Mouse (Mus musculus): ENCODE data around the gene Fzd10. TPM values are rescaled to one million over a fixed set of nuclear protein-coding genes. Genes with fewer than 3 reads are reported as not detected.

Fzd10 gene
- polyA plus RNA-seq, 1 experiment from 2014 or later: 3.1 TPM

DNA sequence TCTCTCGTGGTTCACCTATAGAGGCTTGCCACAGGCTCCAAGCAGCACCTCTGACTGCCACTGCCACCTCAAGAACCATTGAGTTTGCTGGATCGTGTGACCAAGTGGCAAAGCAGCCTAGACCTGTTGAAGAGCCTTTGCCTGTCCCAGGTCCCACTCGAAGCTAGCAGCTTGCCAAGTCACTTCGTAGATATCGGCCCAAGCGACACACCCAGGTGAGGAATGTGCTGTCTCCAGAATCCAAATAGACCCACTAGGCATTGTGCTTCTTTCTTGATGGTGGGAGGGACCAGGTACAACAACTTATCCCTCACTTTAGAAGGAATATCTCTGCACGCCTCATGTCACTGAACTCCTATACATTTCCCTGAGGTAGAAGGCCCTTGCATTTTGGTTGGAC is 8.4 kb downstream of the Fzd10 start:
- WGBS: 91% methylated on average over 7 of the region's 7 CpGs
- Histone ChIP-seq H3K4me1 (peaks cover 37% of the 10 kb centered on the region), H3K4me3 (no peak overlapping the region), H3K27ac (replicated peaks) (no peak overlapping the region), H3K27me3 (replicated peaks; ENCODE audit: low read depth, poor library complexity, severe bottlenecking) (peaks cover 63% of the 10 kb centered on the region), H3K9me3 (no peaks in the 10 kb centered on the region), H3K36me3 (replicated peaks) (peaks cover 2% of the 10 kb centered on the region; the same call in 1 of the 2 replicates)
- DNase-seq (ENCODE audit: low spot score): no peak

GRCm38 (mm10) chr5:128617621-128618020 is 17.0 kb downstream of the Fzd10 start:
- peak; percentile 80 for DNase-seq (ENCODE audit: low spot score)
- H3K36me3 ChIP-seq (replicated peaks): no peaks in the 10 kb centered on the region
- peaks cover 33% of the 10 kb centered on the region for H3K27me3 ChIP-seq (replicated peaks; ENCODE audit: low read depth, poor library complexity, severe bottlenecking)
- H3K27ac ChIP-seq (replicated peaks): peak overlapping the region; percentile 87
- 8% methylated on average over 9 of the region's 9 CpGs for WGBS
- H3K4me1 ChIP-seq: peaks cover 56% of the 10 kb centered on the region
- peak overlapping the region; percentile 37 for H3K4me3 ChIP-seq
- H3K9me3 ChIP-seq: no peaks in the 10 kb centered on the region

DNA sequence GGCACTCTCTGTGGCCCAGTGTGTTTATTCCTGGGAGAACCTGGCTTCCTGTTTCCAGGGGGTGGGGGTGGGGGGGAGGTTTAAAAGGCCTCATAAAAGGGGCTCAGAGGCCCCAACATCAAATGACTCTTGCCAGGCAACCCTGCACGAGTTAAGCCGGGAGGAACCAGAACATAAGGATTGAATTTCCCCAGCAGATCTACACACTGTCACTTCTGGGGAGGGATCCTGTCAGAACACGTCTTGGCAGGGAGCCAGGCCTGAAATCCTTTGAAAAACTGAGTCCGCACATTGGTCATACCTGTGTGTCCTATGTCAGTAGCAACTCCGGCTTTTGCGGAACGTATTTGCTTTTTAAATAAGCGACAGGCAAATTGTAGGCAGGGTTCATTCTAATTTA is 19.3 kb downstream of the Fzd10 start:
- Histone ChIP-seq H3K27ac (replicated peaks) (peak overlapping the region; percentile 87), H3K4me1 (peaks cover 51% of the 10 kb centered on the region), H3K9me3 (no peaks in the 10 kb centered on the region; the same call in 1 of the 2 replicates), H3K36me3 (replicated peaks) (no peaks in the 10 kb centered on the region), H3K27me3 (replicated peaks; ENCODE audit: low read depth, poor library complexity, severe bottlenecking) (peaks cover 33% of the 10 kb centered on the region), H3K4me3 (peak overlapping the region; percentile 16)
- DNase-seq (ENCODE audit: low spot score): peak; percentile 69
- 28% methylated on average over 8 of the region's 8 CpGs for WGBS

GRCm38 (mm10) chr5:128620408-128620807 is 19.8 kb downstream of the Fzd10 start:
- peak; percentile 46 for DNase-seq (ENCODE audit: low spot score)
- WGBS: 2% methylated on average over 9 of the region's 9 CpGs
- no peaks in the 10 kb centered on the region for H3K36me3 ChIP-seq (replicated peaks)
- H3K9me3 ChIP-seq: no peaks in the 10 kb centered on the region; the same call in 1 of the 2 replicates
- H3K27me3 ChIP-seq (replicated peaks; ENCODE audit: low read depth, poor library complexity, severe bottlenecking): peaks cover 33% of the 10 kb centered on the region
- peak overlapping the region; percentile 24; the same call in 1 of the 2 replicates for H3K4me3 ChIP-seq
- peaks cover 51% of the 10 kb centered on the region for H3K4me1 ChIP-seq
- peak overlapping the region; percentile 87 for H3K27ac ChIP-seq (replicated peaks)

GRCm38 (mm10) chr5:128627763-128628162 is 27.1 kb downstream of the Fzd10 start:
- Histone ChIP-seq H3K36me3 (replicated peaks) (no peaks in the 10 kb centered on the region), H3K9me3 (no peaks in the 10 kb centered on the region; the same call in 1 of the 2 replicates), H3K4me3 (no peak overlapping the region), H3K27me3 (replicated peaks; ENCODE audit: low read depth, poor library complexity, severe bottlenecking) (no peaks in the 10 kb centered on the region), H3K27ac (replicated peaks) (no peak overlapping the region), H3K4me1 (peaks cover 22% of the 10 kb centered on the region)
- 48% methylated on average over 5 of the region's 5 CpGs for WGBS
- peak; percentile 41 for DNase-seq (ENCODE audit: low spot score)

DNA sequence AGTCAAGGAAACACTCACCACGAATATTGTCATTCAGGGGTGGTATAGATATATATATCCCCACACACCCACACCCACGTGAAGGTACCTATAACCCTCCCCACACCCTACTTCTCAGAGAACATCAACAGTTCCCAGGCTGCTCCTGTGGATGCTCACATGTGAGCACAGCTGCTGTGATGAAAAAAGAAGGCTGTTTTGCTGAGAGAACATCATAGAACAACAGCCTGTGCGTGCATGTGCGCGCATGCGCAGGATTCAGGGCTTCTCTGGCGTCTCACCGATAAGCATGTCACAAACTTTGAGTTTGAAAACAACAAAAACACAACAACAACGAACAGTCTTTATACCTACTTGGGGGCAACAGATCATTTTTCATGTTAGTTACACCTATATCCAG is 36.0 kb downstream of the Fzd10 start:
- Histone ChIP-seq H3K27ac (replicated peaks) (peak overlapping the region; percentile 81), H3K9me3 (no peaks in the 10 kb centered on the region), H3K36me3 (replicated peaks) (no peaks in the 10 kb centered on the region), H3K4me1 (peaks cover 40% of the 10 kb centered on the region), H3K27me3 (replicated peaks; ENCODE audit: low read depth, poor library complexity, severe bottlenecking) (no peaks in the 10 kb centered on the region), H3K4me3 (no peak overlapping the region)
- 80% methylated on average over 9 of the region's 9 CpGs for WGBS
- no peak for DNase-seq (ENCODE audit: low spot score)

GRCm38 (mm10) chr5:128637071-128638015 is 36.7 kb downstream of the Fzd10 start:
- H3K27ac ChIP-seq (replicated peaks): peak overlapping the region; percentile 81
- WGBS: 70% methylated on average over 26 of the region's 26 CpGs
- no peaks in the 10 kb centered on the region for H3K9me3 ChIP-seq
- H3K4me3 ChIP-seq: no peak overlapping the region
- no peaks in the 10 kb centered on the region for H3K36me3 ChIP-seq (replicated peaks)
- peak; percentile 77 for DNase-seq (ENCODE audit: low spot score)
- H3K4me1 ChIP-seq: peaks cover 38% of the 10 kb centered on the region
- no peaks in the 10 kb centered on the region for H3K27me3 ChIP-seq (replicated peaks; ENCODE audit: low read depth, poor library complexity, severe bottlenecking)

DNA sequence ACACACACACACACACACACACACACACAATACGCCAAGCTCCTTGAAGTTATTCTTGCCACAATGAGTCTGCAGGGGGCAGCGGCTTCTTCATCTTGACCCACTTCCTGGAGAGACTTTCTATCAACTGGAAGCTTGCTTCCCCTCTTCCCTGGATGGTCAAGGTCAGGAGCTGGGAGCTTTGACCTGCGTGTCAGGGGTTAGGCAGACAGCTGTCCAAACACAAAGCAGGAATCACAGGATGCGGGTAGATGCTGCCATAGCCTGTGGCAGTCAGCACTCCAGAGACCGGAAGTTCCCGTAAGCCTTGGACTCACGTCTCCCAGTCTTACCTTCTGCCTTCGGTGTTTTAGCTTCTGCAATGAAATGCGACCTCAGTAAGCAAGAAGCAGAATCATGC is 38.1 kb downstream of the Fzd10 start:
- Histone ChIP-seq H3K4me1 (peaks cover 38% of the 10 kb centered on the region), H3K9me3 (no peaks in the 10 kb centered on the region), H3K36me3 (replicated peaks) (no peaks in the 10 kb centered on the region), H3K27me3 (replicated peaks; ENCODE audit: low read depth, poor library complexity, severe bottlenecking) (no peaks in the 10 kb centered on the region), H3K4me3 (no peak overlapping the region), H3K27ac (replicated peaks) (no peak overlapping the region)
- peak; percentile 60 for DNase-seq (ENCODE audit: low spot score)
- WGBS: 33% methylated on average over 9 of the region's 9 CpGs

GRCm38 (mm10) chr5:128643065-128643464 is 42.4 kb downstream of the Fzd10 start:
- H3K9me3 ChIP-seq: no peaks in the 10 kb centered on the region
- 90% methylated on average over 4 of the region's 4 CpGs for WGBS
- DNase-seq (ENCODE audit: low spot score): no peak
- no peak overlapping the region for H3K27ac ChIP-seq (replicated peaks)
- H3K4me1 ChIP-seq: peaks cover 29% of the 10 kb centered on the region
- H3K36me3 ChIP-seq (replicated peaks): no peaks in the 10 kb centered on the region
- no peak overlapping the region for H3K4me3 ChIP-seq
- H3K27me3 ChIP-seq (replicated peaks; ENCODE audit: low read depth, poor library complexity, severe bottlenecking): no peaks in the 10 kb centered on the region

DNA sequence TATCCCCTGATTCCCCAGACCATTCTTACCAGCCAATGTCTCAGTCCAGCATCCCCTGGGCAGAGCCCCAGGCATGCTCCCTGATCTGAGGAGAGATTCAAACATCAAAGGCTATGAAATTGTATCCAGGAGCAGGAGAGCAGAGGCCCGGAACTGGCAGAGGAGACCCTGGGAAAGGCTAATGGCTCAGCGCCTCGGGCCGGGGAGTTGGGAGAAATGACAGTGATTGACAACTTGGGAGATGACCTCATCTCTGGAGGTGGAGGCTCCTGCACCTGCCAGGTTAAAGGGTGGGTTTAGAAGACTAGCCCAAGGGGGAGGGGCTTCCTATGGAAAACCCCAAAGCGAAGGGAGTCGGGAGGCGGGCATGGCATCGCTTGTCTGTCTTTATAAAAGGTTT is 45.1 kb downstream of the Fzd10 start:
- no peaks in the 10 kb centered on the region for H3K27me3 ChIP-seq (replicated peaks; ENCODE audit: low read depth, poor library complexity, severe bottlenecking)
- WGBS: 60% methylated on average over 8 of the region's 8 CpGs
- no peak overlapping the region for H3K27ac ChIP-seq (replicated peaks)
- H3K36me3 ChIP-seq (replicated peaks): no peaks in the 10 kb centered on the region
- H3K9me3 ChIP-seq: no peaks in the 10 kb centered on the region
- no peak overlapping the region for H3K4me3 ChIP-seq
- peaks cover 16% of the 10 kb centered on the region for H3K4me1 ChIP-seq
- DNase-seq (ENCODE audit: low spot score): peak; percentile 52

GRCm38 (mm10) chr5:128646286-128646685 is 45.6 kb downstream of the Fzd10 start:
- no peaks in the 10 kb centered on the region for H3K36me3 ChIP-seq (replicated peaks)
- no peaks in the 10 kb centered on the region for H3K9me3 ChIP-seq
- H3K27me3 ChIP-seq (replicated peaks; ENCODE audit: low read depth, poor library complexity, severe bottlenecking): no peaks in the 10 kb centered on the region
- no peak for DNase-seq (ENCODE audit: low spot score)
- H3K4me1 ChIP-seq: peaks cover 14% of the 10 kb centered on the region
- no peak overlapping the region for H3K4me3 ChIP-seq
- H3K27ac ChIP-seq (replicated peaks): no peak overlapping the region
- WGBS: 81% methylated on average over 5 of the region's 5 CpGs

GRCm38 (mm10) chr5:128647221-128647730 is 46.6 kb downstream of the Fzd10 start:
- Histone ChIP-seq H3K4me3 (no peak overlapping the region), H3K4me1 (peaks cover 12% of the 10 kb centered on the region), H3K36me3 (replicated peaks) (no peaks in the 10 kb centered on the region), H3K27ac (replicated peaks) (no peak overlapping the region), H3K27me3 (replicated peaks; ENCODE audit: low read depth, poor library complexity, severe bottlenecking) (no peaks in the 10 kb centered on the region), H3K9me3 (no peaks in the 10 kb centered on the region)
- 89% methylated on average over 10 of the region's 10 CpGs for WGBS
- DNase-seq (ENCODE audit: low spot score): no peak
